Mouse (Mus musculus) cerebellum, adult 9-10 months (tissue): ENCODE results near the gene Gprasp1.

Experiments
- DNase-seq: peaks from one replicate; pipeline ENCODE4 v3.0.0; 2022

Gprasp1 gene

DNA sequence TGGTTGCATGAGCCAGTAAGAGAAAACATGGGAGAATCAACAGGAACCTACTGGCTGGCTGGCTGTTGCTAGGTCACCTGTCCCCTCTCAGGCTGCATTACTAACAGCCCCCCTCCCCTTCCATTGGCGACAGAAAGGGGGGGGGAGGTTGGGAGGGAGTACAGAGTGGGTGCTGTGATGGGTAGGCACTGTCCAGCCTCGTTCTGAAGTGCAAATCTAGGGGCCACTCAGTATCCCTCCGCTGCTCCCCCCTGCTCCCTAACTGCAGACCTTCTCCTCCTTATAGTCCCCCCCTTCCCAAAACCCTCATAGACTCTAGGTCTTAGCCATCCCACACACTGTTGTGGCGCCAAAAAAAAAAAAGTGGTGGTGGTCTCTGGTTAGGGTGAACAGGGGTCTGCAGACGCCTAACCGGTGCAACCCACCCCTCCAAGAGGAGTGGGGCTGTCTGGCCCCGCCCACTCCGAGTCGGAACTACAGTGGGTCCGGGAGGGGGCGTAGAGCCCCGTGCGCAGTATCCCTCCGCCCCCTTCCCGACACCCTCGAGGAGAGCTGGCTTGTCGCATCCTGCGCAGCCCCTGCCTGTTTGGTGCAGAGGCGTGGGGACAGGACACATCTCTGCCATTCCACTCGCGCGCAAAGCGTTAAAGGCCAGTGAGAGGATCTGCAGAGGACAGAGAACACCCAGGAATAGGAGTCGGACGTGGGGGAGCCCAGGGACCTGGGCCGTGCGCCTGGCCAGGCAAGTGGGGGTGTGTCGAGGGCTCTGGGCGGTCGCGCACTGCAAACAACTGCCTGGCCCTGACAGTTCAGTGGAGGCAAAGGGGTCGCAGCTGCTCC, 96.2 kb downstream of the Gprasp1 start, which contains the start of gene Gprasp2:
Gprasp2 (plus strand) TSS at position 514 of the 840 bp plus-strand sequence.
- peak; percentile 55 for DNase-seq

GRCm38 (mm10) chrX:135839397-135840391, 97.2 kb downstream of the Gprasp1 start:
- peak; percentile 66 for DNase-seq
